Mouse (Mus musculus) liver, postnatal 0 days (tissue): ENCODE measurements around the gene As3mt. TPM values are rescaled to one million over a fixed set of nuclear protein-coding genes. Genes with fewer than 3 reads are reported as not detected.

Experiments
- ATAC-seq: fragments of 200-750 bp; cut with Nextera tagmentation; 2 replicates; pipeline ENCODE4 v1.8.0; 2017; ENCODE audit warnings: mild to moderate bottlenecking, moderate library complexity
- DNase-seq: peaks from one replicate; pipeline ENCODE4 v3.0.0-alpha.2; 2016
- H3K27ac ChIP-seq: fragments of 300-500 bp; sonication (generic); 2 replicates; pipeline ENCODE4 v1.5.1; 2014; ENCODE audit warnings: antibody characterized with exemption, moderate library complexity, mild to moderate bottlenecking, low read depth
- H3K27me3 ChIP-seq: fragments of 300-500 bp; sonication (generic); 2 replicates; pipeline ENCODE4 v1.6.1; 2014; ENCODE audit warnings: low read length, control low read depth, mixed read lengths; ENCODE audit not compliant: insufficient read depth
- H3K36me3 ChIP-seq: fragments of 300-500 bp; sonication (generic); replicated peaks from 2 replicates; pipeline ENCODE4 v1.6.1; 2014; ENCODE audit warnings: mild to moderate bottlenecking, control low read depth, low read length, moderate library complexity, mixed read lengths; ENCODE audit not compliant: insufficient read depth
- H3K4me1 ChIP-seq: fragments of 300-500 bp; sonication (generic); 2 replicates; pipeline ENCODE4 v1.6.1; 2014; ENCODE audit warnings: antibody characterized with exemption, mild to moderate bottlenecking, control low read depth; ENCODE audit not compliant: insufficient read depth
- H3K4me2 ChIP-seq: fragments of 300-500 bp; sonication (generic); 2 replicates; pipeline ENCODE4 v1.6.1; 2014; ENCODE audit warnings: low read depth, mild to moderate bottlenecking, low read length, moderate library complexity, mixed read lengths
- H3K4me3 ChIP-seq: fragments of 300-500 bp; sonication (generic); 2 replicates; pipeline ENCODE4 v1.5.1; 2014; ENCODE audit warnings: low read depth, low read length
- H3K9ac ChIP-seq: fragments of 300-500 bp; sonication (generic); replicated peaks from 2 replicates; pipeline ENCODE4 v1.6.1; 2014; ENCODE audit warnings: mild to moderate bottlenecking, moderate library complexity
- H3K9me3 ChIP-seq: fragments of 300-500 bp; sonication (generic); 2 replicates; pipeline ENCODE4 v1.6.1; 2016; ENCODE audit warnings: mild to moderate bottlenecking, control low read depth, low read length, mixed read lengths
- CTCF ChIP-seq: sonication (generic); IDR thresholded peaks from 2 replicates; pipeline ENCODE4 v1.5.1; 2016; ENCODE audit warnings: antibody characterized with exemption, low read depth
- EP300 ChIP-seq: IDR thresholded peaks from 2 replicates; pipeline ENCODE4 v1.6.1; 2016; ENCODE audit warnings: antibody characterized with exemption, low read depth, mild to moderate bottlenecking
- WGBS: fragments of 180-500 bp; shearing (Covaris S2); extraction: QIAGEN DNeasy Blood & Tissue Kit; methylation state at CpG from one replicate; pipeline ENCODE4 v1.1.7; 2014; ENCODE audit not compliant: insufficient replicate concordance; 5-methylcytosine and 5-hydroxymethylcytosine counted together
- polyA plus RNA-seq: library from polyadenylated mRNA; unstranded; fragments of >200 nt; fragmentation: Nextera tagmentation; extraction: Ambion mirVana; gene quantifications from 2 replicates; pipeline ENCODE4 v1.2.1, GENCODE M21; 2015

The As3mt gene
- polyA plus RNA-seq, 1 experiment from 2014 or later, result 28.4 TPM

DNA sequence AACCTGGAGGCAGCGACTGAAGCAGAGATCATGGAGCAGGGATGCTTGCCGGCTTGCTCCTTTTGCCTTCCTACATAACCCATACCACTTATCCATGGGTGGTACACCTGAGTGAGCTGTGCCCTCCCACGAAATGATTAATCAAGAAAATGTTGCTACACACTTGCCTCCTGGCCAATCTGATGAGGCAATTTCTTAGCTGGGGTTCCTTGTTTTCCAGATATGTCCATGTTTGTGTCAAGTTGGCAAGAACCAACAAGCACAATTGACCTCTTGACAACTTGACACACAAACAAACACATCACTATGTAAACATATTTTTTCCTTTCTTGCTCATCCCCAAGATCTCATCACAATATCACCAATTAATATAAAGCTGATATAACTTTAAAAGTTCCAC, 31.6 kb upstream of the As3mt start:
- DNase-seq (no peak), ATAC-seq (no peak)
- H3K9ac ChIP-seq, result no peak overlapping the region
- H3K27me3 ChIP-seq, result no peaks in the 10 kb centered on the region
- H3K9me3 ChIP-seq, result no peaks in the 10 kb centered on the region
- no peak overlapping the region for H3K4me3 ChIP-seq
- TF ChIP-seq EP300 (no peak), CTCF (no peak)
- no peaks in the 10 kb centered on the region for H3K36me3 ChIP-seq
- H3K4me2 ChIP-seq, result no peak overlapping the region
- 77% methylated on average over 3 of the region's 3 CpGs for WGBS
- H3K4me1 ChIP-seq, result peaks cover 20% of the 10 kb centered on the region
- no peak overlapping the region for H3K27ac ChIP-seq

DNA sequence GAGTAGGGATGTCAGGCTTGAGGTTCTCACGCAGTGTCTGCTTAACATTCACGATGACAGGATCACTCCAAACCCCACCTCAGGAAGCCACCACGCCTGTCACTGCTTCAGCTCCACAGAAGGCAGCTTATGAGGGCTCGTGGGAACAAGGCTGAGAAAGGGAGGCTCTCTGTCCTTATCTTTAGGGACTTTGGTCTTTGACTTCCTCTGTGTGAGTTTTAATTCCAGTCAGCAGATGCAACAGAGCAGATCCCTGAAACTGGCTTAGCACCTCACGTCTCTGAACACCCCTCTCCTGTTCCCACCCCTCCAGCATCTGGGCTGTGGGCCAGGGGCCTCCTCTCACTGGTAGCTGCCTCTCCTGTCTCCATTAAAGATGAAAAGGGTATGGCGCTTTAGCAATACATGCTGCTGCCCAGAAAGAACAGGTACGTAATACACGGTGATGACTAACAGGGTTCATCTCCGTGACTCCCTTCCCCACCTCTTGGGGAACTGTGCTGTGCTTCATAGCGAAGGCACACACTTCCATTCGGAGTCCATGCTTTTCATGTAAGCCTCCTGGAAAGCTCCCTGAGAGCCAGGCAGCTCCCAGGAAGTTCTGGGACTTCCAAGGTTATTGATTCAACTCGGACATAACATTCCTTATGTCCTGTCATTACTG, 27.4 kb upstream of the As3mt start:
- whole genome bisulfite sequencing, result 48% methylated on average over 12 of the region's 12 CpGs
- Histone ChIP-seq H3K4me3 (no peak overlapping the region), H3K9ac (no peak overlapping the region), H3K27me3 (no peaks in the 10 kb centered on the region), H3K27ac (no peak overlapping the region), H3K4me2 (no peak overlapping the region), H3K36me3 (no peaks in the 10 kb centered on the region), H3K9me3 (no peaks in the 10 kb centered on the region), H3K4me1 (peaks cover 5% of the 10 kb centered on the region; the same call in 1 of the 2 replicates)
- no peak for ATAC-seq
- no peak for DNase-seq
- no peak for TF ChIP-seq EP300
- no peak for TF ChIP-seq CTCF

DNA sequence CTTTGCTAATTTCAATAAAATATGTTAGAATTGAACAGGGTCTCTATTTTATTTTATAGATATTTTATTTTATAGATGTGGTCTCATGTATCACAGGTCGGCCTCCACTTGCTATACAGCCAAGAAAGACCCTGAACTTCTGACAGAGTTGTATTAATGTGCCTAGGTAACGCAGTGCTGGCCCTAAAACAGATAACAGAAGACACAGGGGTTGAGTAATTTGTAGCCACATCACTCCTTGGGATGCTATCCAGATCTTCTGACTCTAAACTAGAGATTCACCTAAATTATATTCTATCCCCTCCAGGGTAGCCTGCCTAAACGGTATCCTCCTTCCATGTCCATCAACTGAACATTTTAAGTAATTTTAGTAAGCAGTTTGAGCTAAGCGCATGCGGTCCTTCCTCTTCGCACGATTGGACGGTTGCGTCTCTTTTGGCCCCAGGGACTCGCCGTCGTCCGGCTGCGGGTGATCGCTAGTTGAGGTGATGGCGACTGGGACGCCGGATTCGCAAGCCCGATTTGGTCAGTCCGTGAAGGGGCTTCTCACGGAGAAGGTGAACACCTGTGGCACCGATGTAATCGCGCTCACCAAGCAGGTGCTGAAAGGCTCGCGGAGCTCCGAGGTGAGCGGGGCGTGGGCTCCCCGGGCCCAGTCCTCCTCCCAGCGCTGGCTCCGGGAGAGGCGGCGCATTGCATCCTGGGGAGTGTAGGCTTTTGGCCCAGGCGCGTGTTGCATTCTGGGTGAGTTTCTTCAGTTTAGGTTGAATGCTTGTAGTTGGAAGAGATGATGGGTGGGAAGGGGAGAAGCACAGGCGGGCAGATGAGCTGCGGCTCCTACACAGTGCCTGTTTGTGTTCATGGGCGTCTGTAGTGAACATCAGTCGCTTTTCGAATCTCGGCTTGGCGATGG, 17.5 kb upstream of the As3mt start, which contains the start of gene Borcs7:
TSS of gene Borcs7 (plus strand) at position 447 of the 913 bp plus-strand sequence.
- no peak for TF ChIP-seq EP300
- no peak for TF ChIP-seq CTCF
- Histone ChIP-seq H3K4me2 (peak within 1 kb of the TSS; percentile 75), H3K4me3 (peak within 1 kb of the TSS; percentile 74), H3K4me1 (peaks cover 8% of the 10 kb centered on the region), H3K36me3 (no peaks in the 10 kb centered on the region), H3K27me3 (no peaks in the 10 kb centered on the region), H3K9ac (peak within 1 kb of the TSS; percentile 71), H3K27ac (0 out of 2 replicates have a peak within 1 kb of the TSS, but pooled peaks have one; percentile 37), H3K9me3 (no peaks in the 10 kb centered on the region)
- ATAC-seq (peak; percentile 98), DNase-seq (peak; percentile 87)
- 2% methylated on average over 44 of the region's 44 CpGs for WGBS

DNA sequence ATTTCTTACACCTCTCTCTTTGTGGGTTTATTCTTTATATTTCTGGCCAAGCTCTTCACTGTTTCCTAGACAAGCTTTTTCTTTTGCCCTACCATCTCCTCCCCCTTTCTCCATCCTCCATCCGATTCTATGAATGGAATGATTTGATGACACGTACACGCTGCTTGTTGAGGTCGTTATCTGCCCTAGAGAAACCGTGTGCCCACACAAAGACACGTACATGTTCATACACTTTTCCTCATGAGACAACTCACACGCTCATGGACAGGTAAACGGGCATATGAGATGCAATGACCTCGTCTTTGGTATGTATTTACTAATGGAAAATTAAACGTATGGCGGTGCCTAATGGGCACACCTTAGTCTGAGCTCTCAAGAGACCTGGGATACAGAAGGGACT, 16.9 kb upstream of the As3mt start:
- Histone ChIP-seq H3K36me3 (no peaks in the 10 kb centered on the region), H3K9me3 (no peaks in the 10 kb centered on the region), H3K27me3 (no peaks in the 10 kb centered on the region), H3K4me3 (peak overlapping the region; percentile 74), H3K4me1 (peaks cover 8% of the 10 kb centered on the region), H3K9ac (peak overlapping the region; percentile 71), H3K27ac (no peak overlapping the region), H3K4me2 (peak overlapping the region; percentile 75)
- WGBS, result 70% methylated on average over 11 of the region's 11 CpGs
- DNase-seq (no peak), ATAC-seq (no peak)
- TF ChIP-seq EP300, result no peak
- TF ChIP-seq CTCF, result no peak

DNA sequence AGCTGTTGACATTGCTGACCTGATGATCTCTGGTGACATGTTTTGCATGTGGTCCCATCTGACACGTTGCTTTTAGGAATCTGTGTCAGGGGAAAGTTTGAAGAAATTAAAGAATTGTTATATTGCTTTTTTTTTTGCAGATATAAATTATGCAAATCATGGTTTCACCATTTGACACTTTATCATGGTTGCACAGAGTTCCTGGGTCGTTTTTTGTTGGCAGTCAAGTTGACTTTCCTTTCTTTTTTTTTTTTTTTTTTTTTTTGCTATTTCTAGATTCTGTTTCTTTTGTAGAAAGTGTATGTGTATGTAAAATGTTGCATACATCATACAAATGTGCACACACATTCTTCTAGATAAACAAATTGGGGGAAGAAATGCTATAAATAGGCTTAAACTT, 16.2 kb upstream of the As3mt start:
- H3K4me3 ChIP-seq, result no peak overlapping the region
- no peaks in the 10 kb centered on the region for H3K27me3 ChIP-seq
- TF ChIP-seq EP300 (no peak), CTCF (no peak)
- H3K9me3 ChIP-seq, result no peaks in the 10 kb centered on the region
- DNase-seq, result no peak
- 47% methylated on average over 2 of the region's 2 CpGs for WGBS
- ATAC-seq, result no peak
- no peak overlapping the region for H3K4me2 ChIP-seq
- no peaks in the 10 kb centered on the region for H3K36me3 ChIP-seq
- no peak overlapping the region for H3K9ac ChIP-seq
- peaks cover 8% of the 10 kb centered on the region for H3K4me1 ChIP-seq
- H3K27ac ChIP-seq, result no peak overlapping the region

DNA sequence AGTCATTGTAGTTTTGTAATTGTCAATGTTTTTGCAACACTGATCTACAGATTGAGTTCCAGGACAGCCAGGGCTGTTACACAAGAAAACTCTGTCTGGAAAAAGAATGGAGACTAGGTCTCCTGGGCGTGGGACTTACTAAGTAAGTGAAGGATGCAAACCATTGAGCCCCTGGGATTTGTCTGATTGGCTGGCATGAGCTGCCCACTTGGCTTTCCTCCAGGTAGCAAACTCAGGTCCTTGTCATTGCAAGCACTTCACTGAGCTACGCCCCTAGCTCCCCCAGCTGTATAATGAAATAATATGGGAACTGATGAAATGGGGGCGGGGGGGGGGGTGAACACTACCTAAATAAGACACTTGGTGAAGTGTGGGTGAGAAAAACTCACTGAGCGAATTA, 14.1 kb upstream of the As3mt start:
- TF ChIP-seq EP300, result no peak
- TF ChIP-seq CTCF, result no peak
- ATAC-seq, result no peak
- no peak for DNase-seq

More for the DNA sequence above, 14.1 kb upstream of the As3mt start:
- WGBS, result 82% methylated on average over 4 of the region's 4 CpGs
- H3K9ac ChIP-seq, result no peak overlapping the region
- H3K4me2 ChIP-seq, result no peak overlapping the region
- H3K4me1 ChIP-seq, result peaks cover 8% of the 10 kb centered on the region
- H3K27ac ChIP-seq, result no peak overlapping the region
- no peaks in the 10 kb centered on the region for H3K9me3 ChIP-seq
- no peaks in the 10 kb centered on the region for H3K27me3 ChIP-seq
- H3K4me3 ChIP-seq, result no peak overlapping the region
- H3K36me3 ChIP-seq, result no peaks in the 10 kb centered on the region
